Mouse (Mus musculus) right cerebral cortex, postnatal 4 days (tissue): ENCODE results near the gene Gm8024.
"Not testable (repeated sequence)": the region's sequence is repeated elsewhere in the genome, so short reads cannot be mapped to it uniquely, and the experiment has no call there.

Source experiments
- DNase-seq: peaks from one replicate; pipeline ENCODE4 v3.0.0-alpha.2; 2022

Gm8024 gene

DNA sequence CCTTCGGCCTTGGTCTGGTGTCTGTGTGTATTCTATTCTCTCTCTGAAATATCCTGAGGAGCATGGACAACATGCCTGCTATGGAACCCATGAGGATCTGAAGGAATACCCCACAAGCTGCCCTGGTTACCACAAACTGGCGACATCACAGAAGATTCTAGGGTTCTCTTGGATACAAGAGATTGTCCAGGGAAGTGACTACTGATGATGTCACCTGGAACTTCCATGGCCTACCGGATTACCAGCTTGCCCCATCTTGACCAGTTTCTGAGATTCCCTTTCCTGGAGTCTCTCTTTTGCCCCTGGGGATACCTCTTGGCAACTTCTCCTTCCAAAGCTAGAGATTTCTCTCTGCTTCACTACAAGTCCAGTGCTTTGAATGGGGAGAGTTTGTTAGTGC, at the start of gene Gm8024:
Gene Gm8024 (minus strand): TSS at position 101 of the 400 bp plus-strand sequence.
- DNase-seq = not testable (repeated sequence)

DNA sequence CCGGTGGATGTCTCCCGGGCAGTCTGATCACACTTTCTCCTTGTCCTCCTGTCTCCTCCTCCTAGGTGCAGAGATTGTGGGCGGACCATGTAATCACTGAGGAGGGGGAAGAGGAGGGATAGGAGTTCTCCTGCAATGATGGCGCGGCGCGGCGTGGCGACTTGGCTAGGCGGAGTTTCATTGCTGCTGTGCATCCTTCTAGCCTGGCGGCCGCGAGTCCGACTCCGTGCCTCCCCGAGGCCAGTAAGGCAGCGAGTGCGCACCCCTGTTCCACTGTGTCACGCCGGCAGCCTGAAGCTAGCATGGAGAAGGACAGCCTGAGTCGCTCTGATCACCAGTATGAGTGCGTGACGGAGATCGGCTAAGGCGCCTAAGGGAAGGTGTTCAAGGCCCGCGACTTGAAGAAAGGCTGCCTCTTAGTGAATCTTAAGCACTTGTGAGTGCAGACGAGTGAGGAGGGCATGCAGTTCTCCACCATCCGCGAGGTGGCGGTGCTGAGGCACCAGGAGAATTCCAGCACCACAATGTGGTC, 19.2 kb upstream of the Gm8024 start:
- peak; percentile 25 for DNase-seq

DNA sequence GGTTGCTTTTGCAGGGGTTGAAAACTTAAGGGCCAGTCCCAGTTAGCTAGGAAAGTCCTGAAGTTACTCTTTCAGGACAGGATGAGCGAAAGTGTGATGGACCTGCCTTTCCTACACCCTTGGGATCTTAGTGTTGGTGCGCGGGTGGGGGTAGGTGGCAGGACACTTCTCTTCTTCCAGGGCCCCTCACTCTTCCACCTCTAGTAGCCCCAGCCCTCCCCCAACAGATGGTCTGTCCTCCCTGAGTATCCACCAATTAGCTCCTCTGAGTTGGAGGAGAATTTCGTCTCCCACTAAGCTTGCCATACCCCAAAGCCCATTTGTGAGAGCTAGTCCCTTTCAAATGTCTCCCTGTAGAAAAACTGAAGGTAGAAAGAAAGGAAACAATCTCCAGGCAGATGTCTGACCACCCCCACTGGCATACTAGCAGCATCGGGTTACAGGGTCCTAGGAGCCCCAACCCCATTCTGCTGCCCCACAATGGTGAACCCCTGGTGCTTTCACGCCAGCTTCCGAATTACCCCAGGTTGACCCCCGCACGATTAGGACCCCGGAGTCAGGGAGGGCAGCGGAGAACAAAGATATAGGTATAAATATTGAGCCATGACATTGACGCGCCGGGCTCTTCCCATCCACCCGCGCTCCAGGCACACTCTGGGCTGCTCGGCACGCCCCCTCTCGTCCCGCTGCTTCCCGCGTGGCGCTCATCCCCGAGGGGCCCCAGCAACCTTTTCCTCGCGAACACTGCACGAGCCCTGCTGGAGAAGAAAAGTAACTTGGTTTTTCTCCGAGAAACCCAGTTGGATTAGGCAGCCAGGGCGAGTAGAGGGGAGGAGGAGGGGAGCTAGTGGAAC, 18.5 kb upstream of the Gm8024 start:
- DNase-seq = not testable (repeated sequence)

DNA sequence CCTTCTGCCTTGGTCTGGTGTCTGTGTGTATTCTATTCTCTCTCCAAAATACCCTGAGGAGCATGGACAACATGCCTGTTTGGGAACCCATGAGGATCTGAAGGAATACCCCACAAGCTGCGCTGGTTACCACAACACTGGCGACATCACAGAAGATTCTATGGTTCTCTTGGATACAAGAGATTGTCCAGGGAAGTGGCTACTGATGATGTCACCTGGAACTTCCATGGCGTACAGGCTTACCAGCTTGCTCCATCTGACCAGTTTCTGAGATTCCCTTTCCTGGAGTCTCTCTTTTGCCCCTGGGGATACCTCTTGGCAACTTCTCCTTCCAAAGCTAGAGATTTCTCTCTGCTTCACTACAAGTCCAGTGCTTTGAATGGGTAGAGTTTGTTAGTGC, 21.8 kb downstream of the Gm8024 start, which contains the start of gene Gm8020:
Gene Gm8020 (minus strand): TSS at position 101 of the 400 bp plus-strand sequence.
- not testable (repeated sequence) for DNase-seq
